Mouse (Mus musculus): Measurements from ENCODE around the gene Eda2r.
A peak's percentile ranks its signal among the peaks of the same experiment; 100 is the strongest.

Gene Eda2r

DNA sequence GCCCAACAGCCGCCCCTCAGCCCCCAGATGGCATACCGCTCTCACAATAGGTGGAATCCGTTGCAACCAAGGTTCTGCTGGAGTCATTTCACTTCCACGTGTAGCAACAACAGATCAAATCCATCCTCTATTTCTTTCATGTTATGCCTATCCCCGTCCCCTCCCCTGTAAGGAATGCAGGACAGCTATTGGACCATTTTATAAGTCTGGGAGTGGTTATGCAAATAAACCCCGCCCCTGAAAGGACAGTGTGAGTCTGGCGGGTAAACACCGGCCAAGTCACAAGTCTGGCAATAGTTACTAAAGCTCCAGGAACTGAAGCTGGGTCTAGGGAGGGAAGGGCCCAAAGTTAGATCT, at the start of gene Eda2r:
Gene Eda2r (minus strand): TSS at position 152 of the 357 bp plus-strand sequence.
- DNase-seq (ENCODE audit: low read depth, low spot score), result peak; percentile 46

GRCm38 (mm10) chrX:97397872-97398271, 20.9 kb upstream of the Eda2r start:
- no peak for DNase-seq (ENCODE audit: low read depth, low spot score)

DNA sequence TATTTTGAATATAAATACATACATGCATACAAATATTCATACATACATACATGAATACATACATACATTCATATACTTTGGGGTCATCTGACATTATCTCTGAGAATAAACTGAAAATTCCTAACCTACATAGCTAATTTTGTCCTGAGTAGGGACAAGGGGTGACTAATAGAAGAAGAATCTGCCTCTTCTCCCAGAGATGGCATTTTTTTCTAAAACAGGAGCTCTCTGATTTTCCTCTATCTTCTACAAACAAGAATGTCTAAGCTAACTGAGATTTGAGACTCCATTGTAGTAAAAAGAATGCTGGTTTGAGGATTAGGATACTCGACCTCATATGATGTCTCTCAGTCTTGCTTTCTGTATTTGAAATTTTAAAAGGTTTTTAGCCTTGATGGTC, 1.1 kb upstream of the Eda2r start:
- DNase-seq (ENCODE audit: low read depth, low spot score), result no peak

DNA sequence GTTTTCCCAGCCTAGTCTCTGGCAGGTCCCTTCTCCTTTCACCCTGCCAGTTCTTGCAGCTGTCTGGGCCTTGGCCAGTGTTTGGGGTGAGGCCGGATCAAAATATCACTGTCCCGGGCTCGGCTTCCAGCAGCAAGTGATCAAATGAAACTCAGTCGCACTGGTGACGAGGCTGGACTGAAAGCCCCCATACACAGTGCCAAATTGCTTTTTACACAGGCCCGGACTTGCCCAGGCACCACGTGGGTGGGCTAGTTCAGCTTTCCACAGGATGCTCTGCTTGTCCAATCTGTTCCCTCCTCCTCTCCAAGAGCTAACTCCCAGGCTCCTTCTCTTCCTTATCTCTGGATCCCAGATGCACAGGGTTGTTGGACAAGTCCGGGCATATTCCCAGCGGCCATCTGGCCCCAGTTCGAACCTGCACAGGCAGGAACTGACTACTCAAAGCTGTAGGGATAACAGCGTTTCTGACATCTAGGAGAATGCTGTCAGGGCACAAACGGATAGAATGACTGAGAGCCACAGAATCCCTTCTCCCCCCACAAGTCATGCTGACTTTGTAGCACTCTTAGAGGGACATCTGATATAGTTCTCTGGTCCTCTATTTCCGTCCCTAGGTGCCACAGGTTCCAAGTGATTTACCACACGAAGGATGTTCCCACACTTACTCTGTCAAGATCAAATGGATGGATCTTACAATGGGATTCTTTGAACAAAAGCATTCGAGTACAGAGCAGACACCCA, 523 bp downstream of the Eda2r start:
- DNase-seq (ENCODE audit: low read depth, low spot score), result no peak

DNA sequence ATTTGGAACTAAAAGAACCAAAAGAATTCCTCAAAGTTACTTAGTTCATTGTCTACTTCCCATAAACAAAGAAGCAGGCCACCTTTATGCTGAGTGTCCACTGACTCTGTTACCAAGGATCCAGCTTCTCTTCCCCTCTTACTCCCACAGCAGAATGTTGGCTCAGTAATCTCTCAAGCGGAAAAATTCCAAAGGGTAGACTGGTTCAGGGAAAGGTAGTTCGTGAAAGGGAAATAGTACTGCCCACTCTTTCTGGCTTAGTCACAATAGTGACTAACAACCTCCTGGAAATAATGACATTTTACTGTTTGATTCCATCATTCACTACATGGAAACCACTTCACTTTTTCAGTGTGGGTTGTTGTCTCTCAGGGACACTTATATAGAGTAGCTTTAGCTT, 4.2 kb downstream of the Eda2r start:
- DNase-seq (ENCODE audit: low read depth, low spot score), result no peak

GRCm38 (mm10) chrX:97369206-97369605, 7.8 kb downstream of the Eda2r start:
- no peak for DNase-seq (ENCODE audit: low read depth, low spot score)

GRCm38 (mm10) chrX:97368741-97369140, 8.3 kb downstream of the Eda2r start:
- DNase-seq (ENCODE audit: low read depth, low spot score), result no peak

- DNase-seq (ENCODE audit: low read depth, low spot score), result no peak
Observed at GRCm38 (mm10) chrX:97360919-97361318, 16.1 kb downstream of the Eda2r start.

DNA sequence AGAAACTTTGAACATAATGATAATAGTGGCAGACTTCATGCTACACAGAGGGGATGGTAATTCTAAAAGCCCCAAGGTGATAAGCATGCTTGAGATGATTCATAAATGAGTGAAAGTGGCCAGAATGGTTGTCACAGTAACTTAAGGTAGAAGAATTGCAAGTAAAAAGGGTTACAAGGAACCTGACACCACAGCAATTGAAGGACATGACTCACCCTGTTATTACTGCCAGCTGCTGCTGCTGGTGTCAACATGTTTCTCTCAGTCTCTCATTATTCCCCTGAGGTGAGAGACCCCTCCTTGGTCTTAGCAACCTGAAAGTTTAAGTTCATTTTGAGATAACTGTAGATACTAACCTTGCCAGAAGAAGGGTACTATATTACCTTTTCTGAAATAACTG, 49.1 kb downstream of the Eda2r start:
- DNase-seq (ENCODE audit: low read depth, low spot score), result no peak

All from embryo, embryonic 11.5 days (tissue).